Mouse (Mus musculus) monocyte, adult 5-6 weeks (primary cell): ENCODE data around the gene Man2a2. TPM values are rescaled to one million over a fixed set of nuclear protein-coding genes. Genes with fewer than 3 reads are reported as not detected.

Experiments used
- ATAC-seq: fragments of 153-309, 156-312 bp; replicated peaks from 2 replicates; pipeline ENCODE4 v1.8.0; 2017; ENCODE audit warnings: mild to moderate bottlenecking; ENCODE audit not compliant: low TSS enrichment, insufficient number of reproducible peaks, severe bottlenecking, poor library complexity, low FRiP score
- total RNA-seq: library from RNA; stranded (forward); fragments of 200-1000, 200-491, 200-594 nt; gene quantifications from 3 replicates; pipeline ENCODE4 v1.2.3, GENCODE M21; 2017

The Man2a2 gene
- total RNA-seq, 1 experiment from 2014 or later = 18.0 TPM

- ATAC-seq = no peak
Observed at GRCm38 (mm10) chr7:80318670-80319069, 52.5 kb downstream of the Man2a2 start.

- ATAC-seq = no peak
Observed at GRCm38 (mm10) chr7:80317439-80318115, 53.6 kb downstream of the Man2a2 start.

GRCm38 (mm10) chr7:80315733-80316132 is 55.4 kb downstream of the Man2a2 start:
- ATAC-seq = no peak

GRCm38 (mm10) chr7:80310771-80311170 is 60.4 kb downstream of the Man2a2 start:
- no peak for ATAC-seq

- no peak for ATAC-seq
Observed at GRCm38 (mm10) chr7:80307766-80308165, 63.4 kb downstream of the Man2a2 start.

- ATAC-seq = no peak
Observed at GRCm38 (mm10) chr7:80301522-80301921, 69.7 kb downstream of the Man2a2 start.

- no peak for ATAC-seq
Observed at GRCm38 (mm10) chr7:80299568-80299967, 71.6 kb downstream of the Man2a2 start.

Other genes with a start within 250 kb of the Man2a2 start
- 7.4 to 9.3 TPM (median 9.1 TPM) in 3 replicates for gene Sema4b, start 184.5 kb downstream of the Man2a2 start, total RNA-seq
- 37.5 to 51.3 TPM (median 45.7 TPM) in 3 replicates for gene Cib1, start 138.6 kb downstream of the Man2a2 start, total RNA-seq
- 0.86 to 3.5 TPM (median 2.2 TPM) in 3 replicates for gene Gdpgp1, start 138.5 kb downstream of the Man2a2 start, total RNA-seq
- 3.0 TPM in 1 of 3 replicates, not detected in the others for gene Ttll13, start 125.0 kb downstream of the Man2a2 start, total RNA-seq
- gene Ngrn, start 110.2 kb downstream of the Man2a2 start, total RNA-seq = 22.5 to 35.4 TPM (median 27.3 TPM) in 3 replicates
- 35.8 to 53.3 TPM (median 47.4 TPM) in 3 replicates for gene Vps33b, start 101.7 kb downstream of the Man2a2 start, total RNA-seq
- gene Prc1, start 76.9 kb downstream of the Man2a2 start, total RNA-seq = 6.3 to 11.8 TPM (median 7.3 TPM) in 3 replicates
- 4.0 to 14.3 TPM (median 4.7 TPM) in 3 replicates for gene Rccd1, start 46.9 kb downstream of the Man2a2 start, total RNA-seq
- gene Unc45a, start 30.4 kb downstream of the Man2a2 start, total RNA-seq = 28.3 to 50.6 TPM (median 33.6 TPM) in 3 replicates
- 0.21 to 6.1 TPM (median 1.5 TPM) in 3 replicates for gene Hddc3, start 28.3 kb downstream of the Man2a2 start, total RNA-seq
- gene Fes, start 16.6 kb upstream of the Man2a2 start, total RNA-seq = 117 to 175 TPM (median 150 TPM) in 3 replicates
- 31.1 to 46.2 TPM (median 34.3 TPM) in 3 replicates for gene Furin, start 34.1 kb upstream of the Man2a2 start, total RNA-seq
- 14.3 to 17.8 TPM (median 14.4 TPM) in 3 replicates for gene Blm, start 163.7 kb upstream of the Man2a2 start, total RNA-seq